Mouse (Mus musculus): ENCODE data around the gene St6galnac3. TPM values are rescaled to one million over a fixed set of nuclear protein-coding genes. Genes with fewer than 3 reads are reported as not detected.

St6galnac3 gene
- polyA plus RNA-seq, 1 experiment from 2014 or later = 4.5 TPM

GRCm38 (mm10) chr3:153383656-153384055 is 341.3 kb downstream of the St6galnac3 start:
- WGBS = 95% methylated on average over 2 of the region's 2 CpGs

GRCm38 (mm10) chr3:153365057-153365755 is 359.8 kb downstream of the St6galnac3 start:
- no peak overlapping the region for H3K9ac ChIP-seq (ENCODE audit: low read length)
- H3K4me1 ChIP-seq (replicated peaks; ENCODE audit: control insufficient read depth, insufficient read depth) = no peaks in the 10 kb centered on the region
- no peak overlapping the region for H3K4me3 ChIP-seq (ENCODE audit: low read depth, low read length)
- 80% methylated on average over 10 of the region's 10 CpGs for WGBS
- TF ChIP-seq EP300 (optimal IDR thresholded peaks at IDR 0.05) (no peak), CTCF (IDR thresholded peaks at IDR 0.05; ENCODE audit: low read depth) (no peak)
- DNase-seq (ENCODE audit: low spot score) = no peak
- no peak overlapping the region for H3K27ac ChIP-seq (replicated peaks)
- H3K27me3 ChIP-seq (ENCODE audit: control insufficient read depth, insufficient read depth, low read length) = no peaks in the 10 kb centered on the region
- H3K36me3 ChIP-seq (ENCODE audit: control insufficient read depth, insufficient read depth, low read length) = no peaks in the 10 kb centered on the region
- no peak for ATAC-seq (ENCODE audit: low FRiP score, low TSS enrichment)
- no peaks in the 10 kb centered on the region for H3K9me3 ChIP-seq (ENCODE audit: control insufficient read depth, low read length)
- no peak overlapping the region for H3K4me2 ChIP-seq (replicated peaks; ENCODE audit: low read depth)

More at GRCm38 (mm10) chr3:153383656-153384055, 341.3 kb downstream of the St6galnac3 start:
- no peak overlapping the region for H3K9ac ChIP-seq (ENCODE audit: low read length)
- no peak overlapping the region for H3K4me3 ChIP-seq (ENCODE audit: low read depth, low read length)
- no peak overlapping the region for H3K4me2 ChIP-seq (replicated peaks; ENCODE audit: low read depth)
- H3K27me3 ChIP-seq (ENCODE audit: control insufficient read depth, insufficient read depth, low read length) = no peaks in the 10 kb centered on the region
- no peak for TF ChIP-seq CTCF (IDR thresholded peaks at IDR 0.05; ENCODE audit: low read depth)
- TF ChIP-seq EP300 (optimal IDR thresholded peaks at IDR 0.05) = no peak
- H3K4me1 ChIP-seq (replicated peaks; ENCODE audit: control insufficient read depth, insufficient read depth) = no peaks in the 10 kb centered on the region
- ATAC-seq (ENCODE audit: low FRiP score, low TSS enrichment) (no peak), DNase-seq (ENCODE audit: low spot score) (no peak)
- H3K9me3 ChIP-seq (ENCODE audit: control insufficient read depth, low read length) = no peaks in the 10 kb centered on the region
- H3K36me3 ChIP-seq (ENCODE audit: control insufficient read depth, insufficient read depth, low read length) = no peaks in the 10 kb centered on the region
- H3K27ac ChIP-seq (replicated peaks) = no peak overlapping the region

- H3K36me3 ChIP-seq (ENCODE audit: control insufficient read depth, insufficient read depth, low read length) = no peaks in the 10 kb centered on the region
- TF ChIP-seq EP300 (optimal IDR thresholded peaks at IDR 0.05) (no peak), CTCF (IDR thresholded peaks at IDR 0.05; ENCODE audit: low read depth) (no peak)
- no peak for ATAC-seq (ENCODE audit: low FRiP score, low TSS enrichment)
- no peak overlapping the region for H3K9ac ChIP-seq (ENCODE audit: low read length)
- no peak for DNase-seq (ENCODE audit: low spot score)
- no peaks in the 10 kb centered on the region for H3K4me1 ChIP-seq (replicated peaks; ENCODE audit: control insufficient read depth, insufficient read depth)
- no peaks in the 10 kb centered on the region for H3K9me3 ChIP-seq (ENCODE audit: control insufficient read depth, low read length)
- no peaks in the 10 kb centered on the region for H3K27me3 ChIP-seq (ENCODE audit: control insufficient read depth, insufficient read depth, low read length)
- 89% methylated on average over 3 of the region's 3 CpGs for WGBS
- H3K4me3 ChIP-seq (ENCODE audit: low read depth, low read length) = no peak overlapping the region
- H3K4me2 ChIP-seq (replicated peaks; ENCODE audit: low read depth) = no peak overlapping the region
- H3K27ac ChIP-seq (replicated peaks) = no peak overlapping the region
Observed at GRCm38 (mm10) chr3:153364366-153364765, 360.6 kb downstream of the St6galnac3 start.

DNA sequence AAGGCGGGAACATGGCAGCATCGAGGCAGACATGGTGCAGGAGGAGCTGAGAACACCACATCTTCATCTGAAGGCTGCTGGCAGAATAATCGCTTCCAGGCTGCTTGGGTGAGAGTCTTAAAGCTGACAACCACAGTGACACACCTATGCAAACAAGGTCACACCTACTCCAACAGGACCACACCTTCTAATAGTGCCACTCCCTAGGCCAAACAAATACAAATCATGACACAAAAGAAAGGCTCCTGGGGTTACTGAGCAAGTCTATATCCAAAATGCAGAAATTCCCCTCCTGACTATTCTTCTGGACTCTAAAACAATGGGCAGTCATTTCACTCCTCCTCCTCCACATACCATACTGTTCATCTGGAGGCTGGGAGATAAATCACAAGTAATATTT is 365.0 kb downstream of the St6galnac3 start:
- H3K9me3 ChIP-seq (ENCODE audit: control insufficient read depth, low read length) = no peaks in the 10 kb centered on the region
- H3K4me3 ChIP-seq (ENCODE audit: low read depth, low read length) = no peak overlapping the region
- no peak for DNase-seq (ENCODE audit: low spot score)
- TF ChIP-seq EP300 (optimal IDR thresholded peaks at IDR 0.05) = no peak
- no peak for TF ChIP-seq CTCF (IDR thresholded peaks at IDR 0.05; ENCODE audit: low read depth)
- no peak overlapping the region for H3K4me2 ChIP-seq (replicated peaks; ENCODE audit: low read depth)
- no peak overlapping the region for H3K9ac ChIP-seq (ENCODE audit: low read length)
- no peaks in the 10 kb centered on the region for H3K27me3 ChIP-seq (ENCODE audit: control insufficient read depth, insufficient read depth, low read length)
- no peaks in the 10 kb centered on the region for H3K4me1 ChIP-seq (replicated peaks; ENCODE audit: control insufficient read depth, insufficient read depth)
- 81% methylated on average over 3 of the region's 3 CpGs for WGBS
- H3K36me3 ChIP-seq (ENCODE audit: control insufficient read depth, insufficient read depth, low read length) = no peaks in the 10 kb centered on the region
- ATAC-seq (ENCODE audit: low FRiP score, low TSS enrichment) = peak; percentile 80
- no peak overlapping the region for H3K27ac ChIP-seq (replicated peaks)

- Histone ChIP-seq H3K4me3 (ENCODE audit: low read depth, low read length) (no peak overlapping the region), H3K4me2 (replicated peaks; ENCODE audit: low read depth) (no peak overlapping the region), H3K9me3 (ENCODE audit: control insufficient read depth, low read length) (no peaks in the 10 kb centered on the region), H3K27ac (replicated peaks) (no peak overlapping the region), H3K36me3 (ENCODE audit: control insufficient read depth, insufficient read depth, low read length) (no peaks in the 10 kb centered on the region), H3K9ac (ENCODE audit: low read length) (no peak overlapping the region), H3K4me1 (replicated peaks; ENCODE audit: control insufficient read depth, insufficient read depth) (no peaks in the 10 kb centered on the region), H3K27me3 (ENCODE audit: control insufficient read depth, insufficient read depth, low read length) (no peaks in the 10 kb centered on the region)
- peak; percentile 19 for DNase-seq (ENCODE audit: low spot score)
- 60% methylated on average over 1 of the region's 1 CpGs for WGBS
- TF ChIP-seq EP300 (optimal IDR thresholded peaks at IDR 0.05) = no peak
- TF ChIP-seq CTCF (IDR thresholded peaks at IDR 0.05; ENCODE audit: low read depth) = no peak
- peak; percentile 76 for ATAC-seq (ENCODE audit: low FRiP score, low TSS enrichment)
Observed at GRCm38 (mm10) chr3:153356071-153356470, 368.9 kb downstream of the St6galnac3 start.

DNA sequence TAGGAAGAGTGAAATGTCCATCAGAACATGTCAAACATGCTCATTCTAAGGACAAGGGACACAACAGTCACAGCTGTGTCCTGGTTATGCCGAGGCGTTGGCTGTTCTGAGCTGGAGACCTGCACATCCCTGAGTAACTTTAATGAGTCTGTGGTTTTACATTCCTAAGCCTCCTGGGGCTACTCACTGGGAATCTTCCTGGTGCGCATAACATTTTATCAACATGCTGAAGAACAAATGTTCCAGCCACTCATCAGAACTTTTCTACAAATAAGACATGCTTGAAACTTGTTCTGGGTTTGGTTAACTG is 370.0 kb downstream of the St6galnac3 start:
- Histone ChIP-seq H3K9me3 (ENCODE audit: control insufficient read depth, low read length) (no peaks in the 10 kb centered on the region), H3K4me2 (replicated peaks; ENCODE audit: low read depth) (no peak overlapping the region), H3K27ac (replicated peaks) (no peak overlapping the region), H3K4me3 (ENCODE audit: low read depth, low read length) (no peak overlapping the region), H3K4me1 (replicated peaks; ENCODE audit: control insufficient read depth, insufficient read depth) (no peaks in the 10 kb centered on the region), H3K9ac (ENCODE audit: low read length) (no peak overlapping the region), H3K27me3 (ENCODE audit: control insufficient read depth, insufficient read depth, low read length) (no peaks in the 10 kb centered on the region), H3K36me3 (ENCODE audit: control insufficient read depth, insufficient read depth, low read length) (no peaks in the 10 kb centered on the region)
- no peak for DNase-seq (ENCODE audit: low spot score)
- 84% methylated on average over 3 of the region's 3 CpGs for WGBS
- no peak for ATAC-seq (ENCODE audit: low FRiP score, low TSS enrichment)
- TF ChIP-seq CTCF (IDR thresholded peaks at IDR 0.05; ENCODE audit: low read depth) (no peak), EP300 (optimal IDR thresholded peaks at IDR 0.05) (no peak)
